Mouse (Mus musculus): ENCODE measurements around the gene St3gal5. TPM values are rescaled to one million over a fixed set of nuclear protein-coding genes. Genes with fewer than 3 reads are reported as not detected.

St3gal5 gene
- polyA plus RNA-seq, 1 experiment: 28.1 TPM

- Histone ChIP-seq H3K9ac (ENCODE audit: low read depth, poor library complexity, severe bottlenecking) (no peak overlapping the region), H3K36me3 (ENCODE audit: control insufficient read depth, insufficient read depth, low read length, poor library complexity, severe bottlenecking) (no peaks in the 10 kb centered on the region), H3K4me1 (ENCODE audit: control insufficient read depth, insufficient read depth, low read length) (no peaks in the 10 kb centered on the region), H3K9me3 (replicated peaks; ENCODE audit: control insufficient read depth, insufficient read depth, low read length, poor library complexity, severe bottlenecking) (no peaks in the 10 kb centered on the region), H3K27ac (ENCODE audit: insufficient read depth, low read length) (no peak overlapping the region), H3K27me3 (ENCODE audit: control insufficient read depth, insufficient read depth, low read length, poor library complexity, severe bottlenecking) (no peaks in the 10 kb centered on the region), H3K4me3 (ENCODE audit: low read depth, low read length) (no peak overlapping the region)
- TF ChIP-seq EP300 (IDR thresholded peaks at IDR 0.05; ENCODE audit: insufficient read depth, low read depth, low read length) (no peak), POLR2A (IDR thresholded peaks at IDR 0.05; ENCODE audit: insufficient read depth, low read length) (no peak), CTCF (IDR thresholded peaks at IDR 0.05; ENCODE audit: low read depth, low read length) (no peak)
These were observed 28.9 kb downstream of the St3gal5 start for GRCm38 (mm10) chr6:72126128-72126917.

- Histone ChIP-seq H3K36me3 (ENCODE audit: control insufficient read depth, insufficient read depth, low read length, poor library complexity, severe bottlenecking) (0 out of 2 replicates have a peak, but pooled peaks cover 5% of the 10 kb centered on the region), H3K4me3 (ENCODE audit: low read depth, low read length) (no peak overlapping the region), H3K9me3 (replicated peaks; ENCODE audit: control insufficient read depth, insufficient read depth, low read length, poor library complexity, severe bottlenecking) (no peaks in the 10 kb centered on the region), H3K4me1 (ENCODE audit: control insufficient read depth, insufficient read depth, low read length) (no peaks in the 10 kb centered on the region), H3K27ac (ENCODE audit: insufficient read depth, low read length) (no peak overlapping the region), H3K27me3 (ENCODE audit: control insufficient read depth, insufficient read depth, low read length, poor library complexity, severe bottlenecking) (no peaks in the 10 kb centered on the region), H3K9ac (ENCODE audit: low read depth, poor library complexity, severe bottlenecking) (no peak overlapping the region)
- TF ChIP-seq CTCF (IDR thresholded peaks at IDR 0.05; ENCODE audit: low read depth, low read length): no peak
- no peak for TF ChIP-seq EP300 (IDR thresholded peaks at IDR 0.05; ENCODE audit: insufficient read depth, low read depth, low read length)
- TF ChIP-seq POLR2A (IDR thresholded peaks at IDR 0.05; ENCODE audit: insufficient read depth, low read length): no peak
These were observed 32.7 kb downstream of the St3gal5 start for GRCm38 (mm10) chr6:72130056-72130455.

GRCm38 (mm10) chr6:72132671-72133214, 35.4 kb downstream of the St3gal5 start:
- no peak overlapping the region for H3K9ac ChIP-seq (ENCODE audit: low read depth, poor library complexity, severe bottlenecking)
- H3K9me3 ChIP-seq (replicated peaks; ENCODE audit: control insufficient read depth, insufficient read depth, low read length, poor library complexity, severe bottlenecking): no peaks in the 10 kb centered on the region
- H3K27me3 ChIP-seq (ENCODE audit: control insufficient read depth, insufficient read depth, low read length, poor library complexity, severe bottlenecking): no peaks in the 10 kb centered on the region
- H3K4me1 ChIP-seq (ENCODE audit: control insufficient read depth, insufficient read depth, low read length): no peaks in the 10 kb centered on the region
- H3K36me3 ChIP-seq (ENCODE audit: control insufficient read depth, insufficient read depth, low read length, poor library complexity, severe bottlenecking): 0 out of 2 replicates have a peak, but pooled peaks cover 5% of the 10 kb centered on the region
- H3K27ac ChIP-seq (ENCODE audit: insufficient read depth, low read length): no peak overlapping the region
- H3K4me3 ChIP-seq (ENCODE audit: low read depth, low read length): no peak overlapping the region
- TF ChIP-seq POLR2A (IDR thresholded peaks at IDR 0.05; ENCODE audit: insufficient read depth, low read length) (no peak), EP300 (IDR thresholded peaks at IDR 0.05; ENCODE audit: insufficient read depth, low read depth, low read length) (no peak), CTCF (IDR thresholded peaks at IDR 0.05; ENCODE audit: low read depth, low read length) (no peak)

- TF ChIP-seq CTCF (IDR thresholded peaks at IDR 0.05; ENCODE audit: low read depth, low read length) (no peak), POLR2A (IDR thresholded peaks at IDR 0.05; ENCODE audit: insufficient read depth, low read length) (no peak), EP300 (IDR thresholded peaks at IDR 0.05; ENCODE audit: insufficient read depth, low read depth, low read length) (no peak)
- Histone ChIP-seq H3K4me1 (ENCODE audit: control insufficient read depth, insufficient read depth, low read length) (no peaks in the 10 kb centered on the region), H3K9me3 (replicated peaks; ENCODE audit: control insufficient read depth, insufficient read depth, low read length, poor library complexity, severe bottlenecking) (no peaks in the 10 kb centered on the region), H3K27ac (ENCODE audit: insufficient read depth, low read length) (no peak overlapping the region), H3K9ac (ENCODE audit: low read depth, poor library complexity, severe bottlenecking) (no peak overlapping the region), H3K4me3 (ENCODE audit: low read depth, low read length) (no peak overlapping the region), H3K27me3 (ENCODE audit: control insufficient read depth, insufficient read depth, low read length, poor library complexity, severe bottlenecking) (no peaks in the 10 kb centered on the region), H3K36me3 (ENCODE audit: control insufficient read depth, insufficient read depth, low read length, poor library complexity, severe bottlenecking) (0 out of 2 replicates have a peak, but pooled peaks cover 5% of the 10 kb centered on the region)
These were observed 37.6 kb downstream of the St3gal5 start for GRCm38 (mm10) chr6:72134850-72135515.

GRCm38 (mm10) chr6:72136016-72136415, 38.6 kb downstream of the St3gal5 start:
- Histone ChIP-seq H3K36me3 (ENCODE audit: control insufficient read depth, insufficient read depth, low read length, poor library complexity, severe bottlenecking) (0 out of 2 replicates have a peak, but pooled peaks cover 5% of the 10 kb centered on the region), H3K27ac (ENCODE audit: insufficient read depth, low read length) (no peak overlapping the region), H3K4me1 (ENCODE audit: control insufficient read depth, insufficient read depth, low read length) (no peaks in the 10 kb centered on the region), H3K4me3 (ENCODE audit: low read depth, low read length) (no peak overlapping the region), H3K27me3 (ENCODE audit: control insufficient read depth, insufficient read depth, low read length, poor library complexity, severe bottlenecking) (no peaks in the 10 kb centered on the region), H3K9ac (ENCODE audit: low read depth, poor library complexity, severe bottlenecking) (no peak overlapping the region), H3K9me3 (replicated peaks; ENCODE audit: control insufficient read depth, insufficient read depth, low read length, poor library complexity, severe bottlenecking) (no peaks in the 10 kb centered on the region)
- no peak for TF ChIP-seq CTCF (IDR thresholded peaks at IDR 0.05; ENCODE audit: low read depth, low read length)
- no peak for TF ChIP-seq POLR2A (IDR thresholded peaks at IDR 0.05; ENCODE audit: insufficient read depth, low read length)
- no peak for TF ChIP-seq EP300 (IDR thresholded peaks at IDR 0.05; ENCODE audit: insufficient read depth, low read depth, low read length)
